Mouse (Mus musculus): ENCODE data around the gene Vwa3b. TPM values are rescaled to one million over a fixed set of nuclear protein-coding genes. Genes with fewer than 3 reads are reported as not detected.
A peak's percentile ranks its signal among the peaks of the same experiment; 100 is the strongest.

Vwa3b gene
- polyA plus RNA-seq, 1 experiment from 2014 or later = 0.52 TPM

DNA sequence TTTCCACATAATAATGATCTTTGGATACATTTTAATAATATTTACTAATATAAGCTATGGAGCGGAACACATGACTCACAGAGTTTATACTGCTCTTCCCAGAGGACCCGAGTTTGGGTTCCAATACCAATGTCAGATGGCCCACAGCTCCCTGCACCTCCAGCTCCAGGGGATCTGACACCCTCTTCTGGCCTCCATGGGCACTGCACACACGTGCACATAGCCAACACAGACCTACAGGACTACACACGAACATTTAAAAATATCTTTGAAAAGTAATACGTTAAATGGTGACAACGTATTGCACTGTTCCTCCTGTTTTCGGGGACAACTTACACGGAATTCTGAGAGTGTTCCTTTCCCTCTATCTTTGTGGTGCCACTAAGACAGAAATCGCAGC is 125.5 kb downstream of the Vwa3b start:
- ATAC-seq (ENCODE audit: low read depth) = no peak
- Histone ChIP-seq H3K9ac (no peak overlapping the region), H3K36me3 (no peaks in the 10 kb centered on the region), H3K4me1 (replicated peaks) (no peaks in the 10 kb centered on the region), H3K4me2 (no peak overlapping the region), H3K9me3 (no peaks in the 10 kb centered on the region), H3K27me3 (no peaks in the 10 kb centered on the region), H3K27ac (replicated peaks) (no peak overlapping the region), H3K4me3 (no peak overlapping the region)
- WGBS = 92% methylated on average over 9 of the region's 9 CpGs

DNA sequence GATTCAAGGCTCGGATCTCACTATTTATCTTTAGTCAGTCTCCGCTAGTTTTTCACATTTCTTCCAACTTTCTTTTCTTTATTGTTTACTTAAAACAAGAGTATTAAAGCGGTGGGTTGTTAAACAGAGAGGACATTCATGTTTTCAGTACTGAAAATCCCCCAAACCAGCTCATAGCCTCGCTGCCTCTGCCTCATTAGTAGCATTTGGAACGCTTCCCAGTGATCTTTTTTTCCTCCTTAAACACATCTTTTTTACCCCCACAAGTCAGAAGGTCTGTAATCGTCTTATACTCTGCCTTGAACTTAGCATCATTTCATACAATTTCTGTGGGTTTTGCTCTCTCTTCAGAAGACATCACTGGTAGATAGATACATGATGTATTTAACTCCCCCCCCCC is 139.7 kb downstream of the Vwa3b start:
- H3K27me3 ChIP-seq = no peaks in the 10 kb centered on the region
- H3K4me1 ChIP-seq (replicated peaks) = no peaks in the 10 kb centered on the region
- H3K27ac ChIP-seq (replicated peaks) = no peak overlapping the region
- no peak overlapping the region for H3K4me3 ChIP-seq
- no peak overlapping the region for H3K4me2 ChIP-seq
- 0 out of 2 replicates have a peak, but pooled peaks cover under 1% of the 10 kb centered on the region for H3K9me3 ChIP-seq
- 59% methylated on average over 6 of the region's 6 CpGs for WGBS
- H3K9ac ChIP-seq = no peak overlapping the region
- H3K36me3 ChIP-seq = no peaks in the 10 kb centered on the region
- ATAC-seq (ENCODE audit: low read depth) = no peak

DNA sequence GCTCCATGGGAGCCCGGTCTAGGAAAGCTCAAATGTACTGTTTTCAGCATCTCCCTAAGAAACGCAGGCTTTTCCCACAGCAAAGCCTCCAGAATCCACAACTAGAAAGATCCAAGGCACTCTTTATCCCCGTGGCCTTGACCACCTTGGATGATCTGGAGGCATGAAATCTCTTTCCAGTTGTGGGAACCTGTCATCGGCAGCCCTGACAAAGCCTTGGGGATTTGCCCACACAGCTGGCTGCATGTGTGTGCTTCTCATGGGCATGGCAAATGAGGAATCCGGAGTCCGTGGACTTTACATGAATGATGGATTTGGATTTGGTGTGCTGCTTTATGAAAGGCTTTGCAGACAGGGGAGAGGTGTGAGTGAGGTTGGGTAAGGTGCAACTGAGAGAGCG is 141.5 kb downstream of the Vwa3b start:
- no peak for ATAC-seq (ENCODE audit: low read depth)
- no peaks in the 10 kb centered on the region for H3K9me3 ChIP-seq
- WGBS = 81% methylated on average over 7 of the region's 7 CpGs

DNA sequence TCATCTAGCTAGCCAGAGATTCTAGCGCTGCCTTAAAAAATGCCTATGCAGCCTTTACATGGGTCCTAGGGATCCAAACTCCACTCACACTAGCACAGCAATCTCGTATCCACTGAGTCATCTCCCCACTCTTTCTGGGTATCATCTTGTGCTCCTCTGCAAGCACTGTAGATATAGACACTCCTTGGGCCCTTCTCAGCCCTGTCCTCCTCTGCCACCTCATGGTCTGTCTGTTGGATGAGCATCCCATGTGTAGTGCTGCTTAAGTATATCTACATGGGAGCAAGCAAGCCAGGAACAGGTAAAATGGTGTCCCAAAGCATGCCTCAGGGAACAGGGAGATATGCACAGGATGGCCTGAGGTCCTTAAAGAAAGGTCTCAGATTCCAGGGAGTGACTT is 151.5 kb downstream of the Vwa3b start:
- Histone ChIP-seq H3K36me3 (no peaks in the 10 kb centered on the region), H3K27ac (replicated peaks) (no peak overlapping the region), H3K4me1 (replicated peaks) (no peaks in the 10 kb centered on the region), H3K4me2 (no peak overlapping the region), H3K9me3 (no peaks in the 10 kb centered on the region), H3K4me3 (no peak overlapping the region), H3K27me3 (no peaks in the 10 kb centered on the region), H3K9ac (no peak overlapping the region)
- ATAC-seq (ENCODE audit: low read depth) = no peak
- WGBS = 92% methylated on average over 2 of the region's 2 CpGs

More for the DNA sequence above, 141.5 kb downstream of the Vwa3b start:
- Histone ChIP-seq H3K36me3 (no peaks in the 10 kb centered on the region), H3K4me2 (no peak overlapping the region), H3K4me1 (replicated peaks) (no peaks in the 10 kb centered on the region), H3K4me3 (no peak overlapping the region), H3K27ac (replicated peaks) (no peak overlapping the region), H3K27me3 (no peaks in the 10 kb centered on the region), H3K9ac (no peak overlapping the region)

DNA sequence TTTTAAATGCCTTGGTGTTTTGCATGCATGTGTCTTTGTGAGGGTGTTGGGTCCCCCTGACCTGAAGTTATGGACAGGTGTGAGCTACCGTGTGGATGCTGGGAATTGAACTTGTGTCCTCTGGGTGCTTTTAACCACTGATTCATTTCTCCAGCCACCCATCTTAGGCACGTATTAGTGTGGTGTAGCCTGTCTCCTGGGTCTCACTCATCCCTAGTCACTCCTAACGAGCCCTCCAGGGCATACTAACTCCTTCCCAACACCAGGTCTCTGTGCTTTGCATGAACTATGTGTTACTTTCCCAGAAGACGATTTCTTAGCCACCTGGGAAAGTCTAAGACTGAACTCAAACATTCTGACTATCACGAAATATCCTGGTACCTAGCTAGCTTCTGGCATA is 153.5 kb downstream of the Vwa3b start:
- no peak overlapping the region for H3K27ac ChIP-seq (replicated peaks)
- no peaks in the 10 kb centered on the region for H3K27me3 ChIP-seq
- no peak for ATAC-seq (ENCODE audit: low read depth)
- H3K4me2 ChIP-seq = no peak overlapping the region
- H3K4me3 ChIP-seq = no peak overlapping the region
- H3K9me3 ChIP-seq = no peaks in the 10 kb centered on the region
- 71% methylated on average over 5 of the region's 5 CpGs for WGBS
- no peaks in the 10 kb centered on the region for H3K36me3 ChIP-seq
- H3K9ac ChIP-seq = no peak overlapping the region
- H3K4me1 ChIP-seq (replicated peaks) = no peaks in the 10 kb centered on the region

DNA sequence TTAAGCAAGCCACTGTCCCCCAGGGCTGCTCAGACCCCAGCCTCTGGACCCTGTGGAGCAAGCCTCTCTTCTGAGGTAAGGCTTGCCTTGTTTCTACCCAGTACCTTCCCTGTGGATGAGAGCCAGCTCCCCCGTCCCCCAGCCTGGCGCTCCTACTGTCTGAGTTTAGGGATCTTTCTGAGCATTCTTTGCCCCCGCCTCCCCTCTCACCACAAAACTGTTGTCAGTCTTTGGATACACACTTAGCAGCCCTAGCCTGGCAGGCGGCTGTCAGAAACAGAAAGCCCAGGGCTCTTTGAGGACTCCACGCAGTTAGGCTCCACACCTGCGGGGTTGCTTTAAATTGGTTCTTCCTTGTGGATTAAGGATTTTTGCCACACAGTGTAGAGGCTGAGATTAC is 160.7 kb downstream of the Vwa3b start:
- H3K4me2 ChIP-seq = no peak overlapping the region
- H3K9ac ChIP-seq = no peak overlapping the region
- H3K9me3 ChIP-seq = no peaks in the 10 kb centered on the region
- 81% methylated on average over 6 of the region's 6 CpGs for WGBS
- no peak overlapping the region for H3K4me3 ChIP-seq
- ATAC-seq (ENCODE audit: low read depth) = no peak
- no peaks in the 10 kb centered on the region for H3K36me3 ChIP-seq
- H3K27me3 ChIP-seq = no peaks in the 10 kb centered on the region
- no peak overlapping the region for H3K27ac ChIP-seq (replicated peaks)
- H3K4me1 ChIP-seq (replicated peaks) = no peaks in the 10 kb centered on the region

DNA sequence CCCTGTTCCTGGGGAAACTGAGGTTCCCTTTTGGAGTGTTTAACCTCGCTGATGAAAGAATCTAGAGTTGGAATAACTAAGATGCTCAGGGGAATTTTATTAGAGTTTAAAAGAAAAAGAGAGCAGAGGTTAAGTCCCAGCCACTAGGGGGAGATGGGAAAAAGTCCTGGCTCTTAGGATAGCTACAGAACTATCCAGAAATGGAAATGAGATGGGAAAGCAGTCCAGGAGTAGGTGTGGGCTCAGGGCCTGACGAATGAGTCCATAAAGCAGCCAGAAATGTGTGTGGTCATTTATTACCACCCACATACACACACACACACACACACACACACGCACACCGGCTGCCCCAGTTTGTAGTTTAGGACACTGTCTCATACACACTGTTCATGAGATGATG is 168.2 kb downstream of the Vwa3b start:
- no peak for ATAC-seq (ENCODE audit: low read depth)
- Histone ChIP-seq H3K27ac (replicated peaks) (no peak overlapping the region), H3K4me3 (no peak overlapping the region), H3K4me1 (replicated peaks) (no peaks in the 10 kb centered on the region), H3K27me3 (no peaks in the 10 kb centered on the region), H3K9me3 (no peaks in the 10 kb centered on the region), H3K36me3 (no peaks in the 10 kb centered on the region), H3K4me2 (no peak overlapping the region), H3K9ac (no peak overlapping the region)
- 62% methylated on average over 4 of the region's 4 CpGs for WGBS

DNA sequence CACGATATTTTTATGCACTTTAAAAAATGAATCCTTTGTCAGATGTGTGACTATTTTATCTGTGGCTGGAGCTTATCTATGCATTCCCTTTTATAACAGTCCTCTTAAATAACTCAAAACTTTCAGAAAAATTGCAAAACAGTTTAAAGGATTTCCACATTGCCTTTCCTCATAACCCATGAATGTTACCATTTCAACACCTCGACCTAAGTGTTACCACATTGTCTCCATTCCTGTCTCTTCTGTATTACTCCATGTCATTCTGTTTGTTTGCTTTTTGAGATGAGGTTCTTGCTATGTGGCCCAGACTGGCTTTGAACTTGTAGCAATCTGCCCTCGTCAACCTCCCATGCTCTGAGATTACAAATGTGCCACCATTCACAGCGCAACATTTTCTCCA is 175.0 kb downstream of the Vwa3b start:
- WGBS = 89% methylated on average over 4 of the region's 4 CpGs
- no peak overlapping the region for H3K9ac ChIP-seq
- ATAC-seq (ENCODE audit: low read depth) = no peak

DNA sequence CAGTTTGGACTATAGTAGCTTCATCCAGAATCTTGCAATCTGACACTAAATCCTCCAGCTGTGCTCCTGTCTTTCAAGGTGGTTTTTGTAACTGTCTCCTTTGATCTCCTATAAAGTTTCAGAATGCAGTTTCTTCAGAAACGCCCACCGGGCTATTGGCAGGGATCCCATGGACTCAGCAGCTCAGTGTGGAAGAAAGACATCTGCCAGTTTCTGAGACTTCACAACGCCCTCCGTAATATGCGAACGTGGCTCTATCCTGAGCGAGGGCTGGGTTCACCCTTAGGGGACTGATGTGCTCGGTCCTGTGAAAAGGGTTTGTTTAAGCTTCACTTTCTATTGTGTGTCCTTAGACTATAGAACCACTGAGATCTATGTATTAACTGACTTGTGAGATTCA is 181.3 kb downstream of the Vwa3b start:
- no peak overlapping the region for H3K27ac ChIP-seq (replicated peaks)
- no peak overlapping the region for H3K4me3 ChIP-seq
- no peaks in the 10 kb centered on the region for H3K36me3 ChIP-seq
- ATAC-seq (ENCODE audit: low read depth) = no peak
- H3K9me3 ChIP-seq = no peaks in the 10 kb centered on the region
- H3K4me1 ChIP-seq (replicated peaks) = no peaks in the 10 kb centered on the region
- no peak overlapping the region for H3K4me2 ChIP-seq
- WGBS = 86% methylated on average over 8 of the region's 8 CpGs
- no peaks in the 10 kb centered on the region for H3K27me3 ChIP-seq
- H3K9ac ChIP-seq = no peak overlapping the region

More for the DNA sequence above, 175.0 kb downstream of the Vwa3b start:
- Histone ChIP-seq H3K4me2 (no peak overlapping the region), H3K4me3 (no peak overlapping the region), H3K27me3 (no peaks in the 10 kb centered on the region), H3K4me1 (replicated peaks) (no peaks in the 10 kb centered on the region), H3K9me3 (no peaks in the 10 kb centered on the region), H3K36me3 (no peaks in the 10 kb centered on the region), H3K27ac (replicated peaks) (no peak overlapping the region)

DNA sequence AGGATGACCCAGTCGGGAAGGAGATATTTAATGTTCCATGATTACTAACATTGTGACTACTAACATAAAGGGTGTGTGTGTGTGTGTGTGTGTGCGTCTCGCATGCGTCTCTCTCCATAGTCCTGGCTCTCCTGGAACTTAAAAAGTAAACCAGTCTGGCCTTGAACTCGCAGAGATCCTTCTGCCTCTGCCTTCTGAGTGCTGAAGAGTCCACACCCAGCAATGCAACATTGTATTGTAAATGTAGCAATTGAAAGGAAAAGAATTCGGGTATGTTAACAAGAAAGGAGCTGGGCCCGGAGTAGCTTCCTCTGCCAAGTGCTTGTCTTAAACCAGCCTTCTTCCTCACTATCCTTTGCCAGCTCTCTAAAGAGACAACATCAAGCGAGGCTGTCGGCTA is 186.0 kb downstream of the Vwa3b start:
- no peak for ATAC-seq (ENCODE audit: low read depth)
- no peaks in the 10 kb centered on the region for H3K36me3 ChIP-seq
- H3K9ac ChIP-seq = no peak overlapping the region
- H3K9me3 ChIP-seq = no peaks in the 10 kb centered on the region
- no peaks in the 10 kb centered on the region for H3K4me1 ChIP-seq (replicated peaks)
- WGBS = 92% methylated on average over 9 of the region's 9 CpGs
- H3K4me3 ChIP-seq = no peak overlapping the region
- H3K27ac ChIP-seq (replicated peaks) = no peak overlapping the region
- peaks cover 6% of the 10 kb centered on the region; the same call in 1 of the 2 replicates for H3K27me3 ChIP-seq
- H3K4me2 ChIP-seq = no peak overlapping the region

DNA sequence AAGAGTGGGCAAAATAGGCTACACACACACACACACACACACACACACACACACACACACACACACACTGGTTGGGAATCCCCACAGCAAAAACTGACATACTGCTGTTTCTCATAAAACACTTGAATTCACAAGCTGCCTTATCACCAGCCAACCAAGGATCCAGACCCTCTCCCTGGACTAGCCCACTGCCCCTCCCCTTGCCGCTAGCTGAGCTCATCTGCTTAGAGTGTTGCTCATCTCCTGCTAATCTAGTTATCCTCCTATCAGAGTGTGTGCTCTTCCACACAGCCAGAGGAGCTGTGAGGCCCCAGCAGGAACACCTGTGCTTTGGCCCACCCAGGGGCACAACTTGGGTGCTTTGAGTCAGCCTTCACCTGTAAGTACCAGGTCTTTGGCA is 187.7 kb downstream of the Vwa3b start, which contains the start of gene Cnga3:
Gene Cnga3 (plus strand): TSS at position 291 of the 400 bp plus-strand sequence.
- no peaks in the 10 kb centered on the region for H3K36me3 ChIP-seq
- H3K27me3 ChIP-seq = peaks cover 21% of the 10 kb centered on the region
- no peak within 1 kb of the TSS for H3K4me3 ChIP-seq
- H3K9ac ChIP-seq = no peak within 1 kb of the TSS
- no peak for ATAC-seq (ENCODE audit: low read depth)
- no peak within 1 kb of the TSS for H3K27ac ChIP-seq (replicated peaks)
- H3K4me1 ChIP-seq (replicated peaks) = 0 out of 2 replicates have a peak, but pooled peaks cover 6% of the 10 kb centered on the region
- WGBS = 67% methylated on average over 1 of the region's 1 CpGs
- no peak within 1 kb of the TSS for H3K4me2 ChIP-seq
- H3K9me3 ChIP-seq = no peaks in the 10 kb centered on the region

DNA sequence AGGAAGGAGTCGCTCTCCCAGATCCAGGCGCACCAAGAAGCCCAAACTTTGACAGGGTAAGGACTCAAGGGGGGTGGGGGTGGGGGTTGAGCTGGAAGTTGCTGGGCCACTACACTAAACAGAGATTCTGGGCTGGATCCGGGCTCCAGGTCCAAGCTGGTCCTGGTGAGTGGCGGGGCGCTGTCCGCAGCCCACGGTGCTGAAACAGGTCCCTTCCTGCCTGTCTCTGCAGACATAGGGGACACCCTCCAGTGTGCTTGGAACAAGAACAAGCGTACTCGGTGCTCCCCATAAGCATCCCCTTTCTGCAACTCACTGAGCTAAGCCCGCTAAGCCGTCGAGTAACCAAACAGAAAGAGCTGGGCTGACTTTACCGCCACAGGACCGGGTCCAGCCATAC is 192.0 kb downstream of the Vwa3b start:
- no peak overlapping the region for H3K4me3 ChIP-seq
- no peak overlapping the region for H3K9ac ChIP-seq
- H3K27me3 ChIP-seq = peaks cover 23% of the 10 kb centered on the region
- no peaks in the 10 kb centered on the region for H3K9me3 ChIP-seq
- WGBS = 8% methylated on average over 14 of the region's 14 CpGs
- no peak for ATAC-seq (ENCODE audit: low read depth)
- H3K4me1 ChIP-seq (replicated peaks) = peaks cover 23% of the 10 kb centered on the region
- H3K36me3 ChIP-seq = no peaks in the 10 kb centered on the region
- H3K4me2 ChIP-seq = no peak overlapping the region
- H3K27ac ChIP-seq (replicated peaks) = no peak overlapping the region

DNA sequence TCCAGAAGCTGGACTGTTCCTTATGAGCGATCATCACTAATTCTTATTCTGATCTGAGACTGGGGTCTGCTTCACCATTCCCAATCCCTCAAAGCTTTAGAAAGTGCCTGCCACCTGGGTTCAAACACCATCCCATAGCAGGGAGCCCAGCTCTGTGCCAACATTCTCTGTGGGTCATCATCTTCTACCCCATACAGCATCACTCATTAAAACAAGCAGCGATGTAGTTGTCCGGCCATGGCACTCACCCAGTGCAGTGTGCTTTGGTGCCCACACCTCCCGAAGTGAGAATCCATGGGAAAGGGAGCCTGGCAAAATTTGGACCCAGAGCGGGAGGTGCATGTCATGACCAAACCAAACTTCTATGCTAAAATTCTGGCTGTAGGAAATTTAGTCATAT is 193.2 kb downstream of the Vwa3b start:
- H3K9me3 ChIP-seq = no peaks in the 10 kb centered on the region
- H3K36me3 ChIP-seq = no peaks in the 10 kb centered on the region
- H3K27me3 ChIP-seq = peaks cover 23% of the 10 kb centered on the region
- peak; percentile 17; the same call in 1 of the 2 replicates for ATAC-seq (ENCODE audit: low read depth)
- no peak overlapping the region for H3K4me2 ChIP-seq
- no peak overlapping the region for H3K9ac ChIP-seq
- WGBS = 82% methylated on average over 5 of the region's 5 CpGs
- no peak overlapping the region for H3K27ac ChIP-seq (replicated peaks)
- H3K4me1 ChIP-seq (replicated peaks) = peaks cover 23% of the 10 kb centered on the region
- H3K4me3 ChIP-seq = no peak overlapping the region

All from neural tube, embryonic 13.5 days (tissue).